Comparison of ENCODE assay signal across 30 mouse cellular contexts in genomic region chr4:76262727-76263126, GRCm38 (mm10).
"Had no signal": no experiment of that assay in that cellular context is flagged by ENCODE, and none has a peak within 500 bp of the region (broad histone marks: within the 10 kb centered on the region; RNA-seq: fewer than 3 reads in every experiment).

No protein-coding gene starts in this region.

- DNase-seq: left cerebral cortex, postnatal 4 days; liver; liver, embryonic 13.5 days; liver, postnatal 0 days; lung, adult 18-20 months; lung, adult 2 months; lung, embryonic 14.5 days; lung, postnatal 10 days; lung, postnatal 14 days; lung, postnatal 36 days; lung, postnatal 4 days; midbrain, embryonic 14.5 days had no signal

- H3K4me1 ChIP-seq: liver, embryonic 12.5 days; liver, embryonic 13.5 days; liver, embryonic 15.5 days; lung, embryonic 15.5 days; megakaryocyte, embryonic 14.5 days had no signal

- ATAC-seq: liver, embryonic 12.5 days; liver, postnatal 0 days; lung, postnatal 0 days; midbrain, embryonic 13.5 days had no signal

- H3K4me3 ChIP-seq: limb, embryonic 10.5 days; limb, embryonic 12.5 days; limb, embryonic 13.5 days; limb, embryonic 15.5 days; liver, embryonic 12.5 days; liver, embryonic 13.5 days; liver, embryonic 15.5 days; lung, embryonic 15.5 days; megakaryocyte, embryonic 14.5 days; midbrain, embryonic 10.5 days; midbrain, embryonic 12.5 days; midbrain, embryonic 13.5 days; midbrain, embryonic 15.5 days; myocyte had no signal

- H3K27me3 ChIP-seq: limb, embryonic 12.5 days; limb, embryonic 13.5 days; limb, embryonic 15.5 days; liver, embryonic 12.5 days; liver, embryonic 13.5 days; liver, embryonic 15.5 days; lung, embryonic 15.5 days; megakaryocyte, embryonic 14.5 days; midbrain, embryonic 12.5 days; midbrain, embryonic 13.5 days; midbrain, embryonic 15.5 days had no signal

- H3K36me3 ChIP-seq: limb, embryonic 10.5 days; limb, embryonic 12.5 days; limb, embryonic 13.5 days; limb, embryonic 15.5 days; liver, embryonic 12.5 days; liver, embryonic 13.5 days; liver, embryonic 15.5 days; lung, embryonic 15.5 days; midbrain, embryonic 10.5 days; midbrain, embryonic 12.5 days; midbrain, embryonic 13.5 days; midbrain, embryonic 15.5 days had no signal

- H3K9me3 ChIP-seq: limb, embryonic 10.5 days; limb, embryonic 12.5 days; limb, embryonic 13.5 days; limb, embryonic 15.5 days; liver, embryonic 12.5 days; liver, embryonic 13.5 days; liver, embryonic 15.5 days; lung, embryonic 15.5 days; megakaryocyte, embryonic 14.5 days; midbrain, embryonic 10.5 days; midbrain, embryonic 12.5 days; midbrain, embryonic 13.5 days; midbrain, embryonic 15.5 days had no signal

- H3K9ac ChIP-seq: limb, embryonic 12.5 days; limb, embryonic 13.5 days; limb, embryonic 15.5 days; liver, embryonic 12.5 days; liver, embryonic 13.5 days; liver, embryonic 14.5 days; liver, embryonic 15.5 days; liver, postnatal 0 days; lung, embryonic 14.5 days; lung, embryonic 15.5 days; midbrain, embryonic 12.5 days; midbrain, embryonic 13.5 days; midbrain, embryonic 15.5 days had no signal

- H3K4me2 ChIP-seq: limb, embryonic 12.5 days; limb, embryonic 13.5 days; limb, embryonic 15.5 days; liver, embryonic 11.5 days; liver, embryonic 12.5 days; liver, embryonic 13.5 days; liver, embryonic 15.5 days; lung, embryonic 14.5 days; lung, embryonic 15.5 days; midbrain, embryonic 11.5 days; midbrain, embryonic 12.5 days; midbrain, embryonic 13.5 days; midbrain, embryonic 15.5 days had no signal

- H3K27ac ChIP-seq: limb, embryonic 10.5 days; limb, embryonic 12.5 days; limb, embryonic 13.5 days; limb, embryonic 15.5 days; liver, embryonic 12.5 days; liver, embryonic 13.5 days; liver, embryonic 14.5 days; liver, embryonic 15.5 days; lung, embryonic 15.5 days; macrophage; midbrain, embryonic 10.5 days; midbrain, embryonic 12.5 days; midbrain, embryonic 13.5 days; midbrain, embryonic 15.5 days had no signal
